ENCODE assay signal across 21 mouse cellular contexts in the genomic region with DNA sequence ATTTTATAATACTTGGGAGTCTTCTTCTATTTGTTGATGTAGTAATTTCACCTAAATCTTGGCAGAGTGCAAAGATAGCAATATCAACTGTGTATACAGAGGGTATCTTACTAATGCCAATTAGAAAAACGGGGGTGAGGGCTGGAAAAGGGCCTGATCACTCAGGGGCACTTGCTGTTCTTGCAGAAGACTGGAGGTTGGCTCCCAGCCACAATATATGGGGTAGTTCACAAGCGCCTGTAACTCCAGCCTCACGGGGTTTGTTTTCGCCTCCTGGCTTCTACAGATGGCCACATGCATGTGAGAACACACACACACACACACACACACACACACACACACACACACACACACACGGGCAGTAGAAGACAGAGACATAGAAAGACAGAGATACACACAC.
"Had no signal": no experiment of that assay in that cellular context is flagged by ENCODE, and none has a peak within 500 bp of the region (broad histone marks: within the 10 kb centered on the region; RNA-seq: fewer than 3 reads in every experiment).

No protein-coding gene starts in this region.

- H3K4me3 ChIP-seq: limb, embryonic 12.5 days; limb, embryonic 15.5 days; midbrain, embryonic 12.5 days; midbrain, embryonic 15.5 days; neural tube, embryonic 12.5 days; neural tube, embryonic 15.5 days; stomach, embryonic 15.5 days had no signal

- DNase-seq: kidney, adult 9 months; kidney, postnatal 14 days; kidney, postnatal 4 days; layer of hippocampus, adult 9-11 months; liver, postnatal 0 days; lung, embryonic 14.5 days; right cerebral cortex, adult 18-20 months; right cerebral cortex, postnatal 25 days; spleen, adult 18-20 months; thymus, postnatal 25 days had no signal

- ATAC-seq: liver, postnatal 0 days; lung, postnatal 0 days; midbrain, embryonic 15.5 days had no signal

- H3K36me3 ChIP-seq: limb, embryonic 12.5 days; limb, embryonic 15.5 days; midbrain, embryonic 12.5 days; midbrain, embryonic 15.5 days; neural tube, embryonic 12.5 days; neural tube, embryonic 15.5 days; stomach, embryonic 15.5 days had no signal

- H3K9ac ChIP-seq: limb, embryonic 12.5 days; limb, embryonic 15.5 days; liver, embryonic 14.5 days; liver, postnatal 0 days; lung, embryonic 14.5 days; midbrain, embryonic 12.5 days; midbrain, embryonic 15.5 days; neural tube, embryonic 12.5 days; neural tube, embryonic 15.5 days; stomach, embryonic 15.5 days had no signal

- H3K27ac ChIP-seq: limb, embryonic 12.5 days; limb, embryonic 15.5 days; liver, embryonic 14.5 days; macrophage; midbrain, embryonic 12.5 days; midbrain, embryonic 15.5 days; neural tube, embryonic 12.5 days; neural tube, embryonic 15.5 days; stomach, embryonic 15.5 days had no signal

- H3K27me3 ChIP-seq: limb, embryonic 12.5 days; limb, embryonic 15.5 days; midbrain, embryonic 12.5 days; midbrain, embryonic 15.5 days; neural tube, embryonic 12.5 days; neural tube, embryonic 15.5 days; stomach, embryonic 15.5 days had no signal

- H3K4me2 ChIP-seq: limb, embryonic 12.5 days; limb, embryonic 15.5 days; liver, embryonic 11.5 days; lung, embryonic 14.5 days; midbrain, embryonic 12.5 days; midbrain, embryonic 15.5 days; neural tube, embryonic 12.5 days; neural tube, embryonic 15.5 days; stomach, embryonic 15.5 days had no signal

- H3K9me3 ChIP-seq: limb, embryonic 12.5 days; limb, embryonic 15.5 days; midbrain, embryonic 12.5 days; midbrain, embryonic 15.5 days; neural tube, embryonic 12.5 days; neural tube, embryonic 15.5 days; stomach, embryonic 15.5 days had no signal

- H3K4me1 ChIP-seq: limb, embryonic 12.5 days; limb, embryonic 15.5 days; neural tube, embryonic 12.5 days; neural tube, embryonic 15.5 days; stomach, embryonic 15.5 days had no signal
